Mouse (Mus musculus): ENCODE measurements around the gene Mov10.
"Not testable (repeated sequence)": the region's sequence is repeated elsewhere in the genome, so short reads cannot be mapped to it uniquely, and the experiment has no call there.

Gene Mov10

GRCm38 (mm10) chr3:104817991-104818748, at the start of gene Mov10:
Mov10 (minus strand) TSS chr3:104818563.
- peak; percentile 98 for DNase-seq

GRCm38 (mm10) chr3:104866674-104867073, 48.3 kb upstream of the Mov10 start:
- DNase-seq = not testable (repeated sequence)

GRCm38 (mm10) chr3:104865341-104865788, 47.0 kb upstream of the Mov10 start:
- DNase-seq = no peak

GRCm38 (mm10) chr3:104864651-104865340, 46.4 kb upstream of the Mov10 start:
- peak; percentile 99 for DNase-seq

- peak; percentile 99 for DNase-seq
Measured at GRCm38 (mm10) chr3:104863786-104864650, 45.7 kb upstream of the Mov10 start, which contains the start of the genes St7l and Capza1. St7l (plus strand) TSS chr3:104864005. Capza1 (minus strand) TSS chr3:104864505.

GRCm38 (mm10) chr3:104858560-104858959, 40.2 kb upstream of the Mov10 start:
- no peak for DNase-seq

GRCm38 (mm10) chr3:104856106-104856505, 37.7 kb upstream of the Mov10 start:
- DNase-seq = no peak

GRCm38 (mm10) chr3:104854866-104855265, 36.5 kb upstream of the Mov10 start:
- no peak for DNase-seq

GRCm38 (mm10) chr3:104854465-104854864, 36.1 kb upstream of the Mov10 start:
- no peak for DNase-seq

GRCm38 (mm10) chr3:104846601-104847000, 28.2 kb upstream of the Mov10 start:
- DNase-seq = no peak

- DNase-seq = peak; percentile 6
Measured at GRCm38 (mm10) chr3:104841049-104841448, 22.7 kb upstream of the Mov10 start.

GRCm38 (mm10) chr3:104835797-104836196, 17.4 kb upstream of the Mov10 start:
- peak; percentile 51 for DNase-seq

GRCm38 (mm10) chr3:104822413-104822812, 4.0 kb upstream of the Mov10 start:
- peak; percentile 55 for DNase-seq

GRCm38 (mm10) chr3:104820426-104820825, 2.1 kb upstream of the Mov10 start:
- DNase-seq = peak; percentile 61

- no peak for DNase-seq
Measured at GRCm38 (mm10) chr3:104818749-104819134, 379 bp upstream of the Mov10 start.

- peak; percentile 97 for DNase-seq
Measured at GRCm38 (mm10) chr3:104817481-104817990, 827 bp downstream of the Mov10 start.

- DNase-seq = peak; percentile 82
Measured at GRCm38 (mm10) chr3:104816130-104816529, 2.2 kb downstream of the Mov10 start.

GRCm38 (mm10) chr3:104815346-104815745, 3.0 kb downstream of the Mov10 start:
- DNase-seq = peak; percentile 65

- peak; percentile 77 for DNase-seq
Measured at GRCm38 (mm10) chr3:104814746-104815145, 3.6 kb downstream of the Mov10 start.

- peak; percentile 33 for DNase-seq
Measured at GRCm38 (mm10) chr3:104813227-104813626, 5.1 kb downstream of the Mov10 start.

GRCm38 (mm10) chr3:104812254-104812653, 6.1 kb downstream of the Mov10 start:
- peak; percentile 72 for DNase-seq

- DNase-seq = peak; percentile 80
Measured at GRCm38 (mm10) chr3:104811752-104812151, 6.6 kb downstream of the Mov10 start.

GRCm38 (mm10) chr3:104805539-104805938, 12.8 kb downstream of the Mov10 start:
- DNase-seq = no peak

All from heart, adult 11 months (tissue).